Mouse (Mus musculus) megakaryocyte progenitor cell, adult 5-6 weeks (primary cell): ENCODE data around the gene Epc2. TPM values are rescaled to one million over a fixed set of nuclear protein-coding genes. Genes with fewer than 3 reads are reported as not detected.

Source experiments
- ATAC-seq: replicated peaks from 2 replicates; pipeline ENCODE4 v1.8.0; 2016; ENCODE audit warnings: mild to moderate bottlenecking, moderate TSS enrichment, inconsistent platforms; ENCODE audit not compliant: poor library complexity
- total RNA-seq, 2 experiments: library from RNA; stranded (forward) in 1 of 2; stranded (reverse) in 1 of 2; fragments of 157-497, 149-512 nt in 1 of 2; fragments of 200-1000 nt in 1 of 2; gene quantifications; 2 replicates each; pipeline versions ENCODE4 v1.2.3 to v1.2.4; 2015 to 2017

Gene Epc2
- total RNA-seq, 2 experiments from 2014 or later: 29.5 to 30.5 TPM

DNA sequence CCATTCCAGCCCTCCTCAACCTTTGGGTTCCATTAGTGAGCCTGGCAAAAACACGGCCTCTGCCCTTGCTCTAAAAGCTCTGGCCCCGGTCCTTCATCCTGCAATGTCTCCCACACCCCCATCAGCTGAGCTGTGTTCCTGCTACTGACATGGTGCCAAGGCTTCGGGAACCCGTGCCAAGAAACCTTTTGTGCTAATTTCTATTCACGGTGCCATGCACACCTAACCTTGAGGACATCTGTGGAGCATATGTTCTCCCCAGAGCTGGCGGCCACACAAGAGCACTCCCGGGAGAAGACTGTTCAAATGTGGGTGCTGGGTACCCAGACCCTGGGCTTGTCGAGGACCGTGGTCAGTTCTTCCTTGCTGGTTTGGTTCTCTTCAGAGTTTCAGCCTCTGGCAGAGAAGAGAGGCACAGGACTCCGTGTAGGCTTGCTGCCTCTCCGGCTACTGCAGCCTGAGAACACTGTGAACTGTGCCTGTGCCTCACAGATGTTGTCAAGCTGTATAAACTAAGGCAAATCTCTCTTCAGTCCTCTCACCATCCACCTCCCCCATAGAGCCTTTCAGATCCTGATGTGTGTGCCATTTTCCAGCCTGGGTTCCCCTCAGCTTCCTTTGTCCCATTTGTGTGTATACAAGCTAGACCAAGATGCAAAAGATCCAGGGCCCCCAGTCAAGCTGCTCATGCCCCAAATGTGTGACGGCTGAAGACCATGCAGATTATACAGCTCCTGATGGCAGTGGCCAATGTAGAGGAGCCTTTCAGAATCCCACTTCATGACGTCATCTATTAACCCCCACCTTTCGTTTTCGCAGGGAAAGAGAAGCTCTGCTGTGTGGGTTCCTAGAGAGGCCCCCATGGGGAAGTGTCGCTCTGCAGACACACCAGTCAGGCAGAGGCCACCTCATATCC, 118.8 kb downstream of the Epc2 start:
- ATAC-seq: peak; percentile 39; the same call in 1 of the 2 replicates

DNA sequence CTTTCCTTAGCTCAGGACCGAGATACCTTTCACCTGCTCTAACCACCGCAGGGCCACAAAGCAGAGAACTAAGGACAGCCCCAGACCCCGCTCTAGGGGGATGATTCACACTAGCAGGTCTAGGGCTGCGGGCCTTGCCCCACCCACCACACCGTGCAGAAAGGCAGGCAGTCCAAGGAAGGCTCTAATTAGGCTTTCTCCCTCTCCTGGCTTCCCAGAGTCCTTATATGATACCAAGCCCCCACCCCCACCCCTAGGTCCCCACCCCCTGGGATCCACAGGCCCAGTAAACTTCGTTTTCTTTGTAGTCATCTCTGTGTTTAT, 119.5 kb downstream of the Epc2 start:
- ATAC-seq: 0 out of 2 replicates have a peak, but pooled peaks have one; percentile 17

DNA sequence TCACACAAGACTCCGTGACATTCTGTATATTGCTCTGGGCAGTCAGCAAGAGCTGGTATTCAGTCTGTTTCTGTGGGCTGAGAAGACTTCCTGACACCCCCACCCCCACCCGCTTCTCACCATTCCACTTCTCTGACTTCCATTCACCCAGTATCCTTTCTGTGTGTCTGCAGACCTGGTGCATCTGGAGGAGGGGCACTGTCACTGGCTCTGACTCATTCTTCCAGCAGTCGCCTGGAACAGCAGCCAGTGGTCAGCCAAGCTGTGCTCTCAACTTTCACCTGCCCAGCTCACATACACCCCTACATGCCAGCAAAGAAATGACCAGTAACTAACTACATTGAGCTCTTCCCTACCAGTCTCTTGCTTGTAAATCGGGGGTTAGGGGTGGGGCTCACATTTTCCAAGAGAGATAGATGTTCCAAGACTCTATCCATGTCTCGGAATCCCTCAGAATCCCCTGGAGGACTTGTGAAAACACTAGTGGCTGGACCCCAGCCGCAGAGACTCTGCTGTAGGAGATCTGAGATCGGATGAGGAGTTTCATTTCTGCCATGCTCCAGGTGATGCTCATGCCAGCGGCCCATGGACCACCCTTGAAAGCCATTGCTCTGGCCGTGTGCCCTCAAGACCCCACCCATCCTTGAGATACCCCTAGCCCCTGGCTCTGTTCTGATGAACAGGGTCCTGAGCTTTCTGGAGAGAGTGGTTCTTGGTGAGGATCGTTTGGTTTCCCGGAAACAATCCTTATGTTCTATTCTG, 120.1 kb downstream of the Epc2 start:
- no peak for ATAC-seq

DNA sequence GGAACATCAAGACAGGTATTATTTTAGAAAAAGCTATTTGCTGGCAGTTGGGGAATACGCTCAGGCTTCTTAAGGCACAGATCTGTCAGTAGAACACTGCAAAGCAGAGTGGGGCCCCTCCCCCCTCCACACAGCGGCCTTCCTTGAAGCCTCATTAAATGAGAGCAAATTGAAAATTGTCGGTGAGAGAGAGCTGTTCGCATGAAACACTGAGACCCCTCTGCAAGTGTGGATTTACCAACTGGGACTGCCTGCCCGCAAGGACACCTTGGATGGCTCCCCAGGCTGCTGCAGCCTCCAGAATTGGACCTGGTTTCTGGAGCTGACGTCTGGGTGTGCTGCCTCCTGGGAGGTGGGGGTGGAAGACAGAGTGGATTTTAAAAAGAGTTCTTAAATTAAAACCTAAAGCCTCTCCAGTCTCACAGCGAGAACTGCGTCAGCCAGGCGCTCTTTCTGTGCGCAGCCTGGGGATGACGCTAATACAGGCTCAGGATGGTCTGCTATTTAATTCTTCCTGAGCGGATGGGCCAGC, 120.9 kb downstream of the Epc2 start:
- no peak for ATAC-seq

DNA sequence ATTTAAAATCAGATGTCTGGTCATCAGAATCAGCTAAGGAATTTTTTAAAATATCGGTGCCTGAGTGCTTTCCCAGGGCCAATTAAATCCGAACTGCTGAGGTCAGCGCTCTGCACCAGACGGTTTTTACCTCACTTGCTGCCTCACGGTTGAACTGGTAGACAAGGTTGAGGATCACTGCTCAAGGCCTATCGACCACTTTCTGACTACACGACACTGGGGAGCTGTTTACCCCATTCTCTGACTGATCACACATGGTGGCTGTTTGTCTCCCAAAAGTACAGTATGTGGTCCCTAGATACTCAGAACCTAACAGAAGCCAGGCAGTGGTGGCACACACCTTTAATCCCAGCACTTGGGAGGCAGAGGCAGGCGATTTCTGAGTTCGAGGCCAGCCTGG, 121.4 kb downstream of the Epc2 start:
- no peak for ATAC-seq

DNA sequence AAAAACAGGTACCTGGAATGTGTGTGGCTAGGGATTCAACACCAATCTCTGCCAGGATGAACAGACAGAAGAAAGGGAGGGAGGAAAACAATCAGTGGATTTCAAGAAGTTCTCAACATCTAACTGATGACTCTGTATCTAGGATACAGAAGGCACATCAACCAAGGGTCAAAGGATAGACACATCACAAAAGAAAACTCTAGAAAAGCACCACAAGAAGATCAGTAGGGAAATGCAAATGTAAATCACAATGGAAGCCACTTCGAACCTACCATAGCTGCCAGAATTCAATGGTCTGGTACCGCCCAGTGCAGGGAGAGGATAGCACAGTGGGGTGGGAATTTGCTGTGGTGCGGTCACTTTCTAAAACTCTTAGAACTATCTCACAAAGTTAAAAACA, 122.0 kb downstream of the Epc2 start:
- ATAC-seq: no peak

DNA sequence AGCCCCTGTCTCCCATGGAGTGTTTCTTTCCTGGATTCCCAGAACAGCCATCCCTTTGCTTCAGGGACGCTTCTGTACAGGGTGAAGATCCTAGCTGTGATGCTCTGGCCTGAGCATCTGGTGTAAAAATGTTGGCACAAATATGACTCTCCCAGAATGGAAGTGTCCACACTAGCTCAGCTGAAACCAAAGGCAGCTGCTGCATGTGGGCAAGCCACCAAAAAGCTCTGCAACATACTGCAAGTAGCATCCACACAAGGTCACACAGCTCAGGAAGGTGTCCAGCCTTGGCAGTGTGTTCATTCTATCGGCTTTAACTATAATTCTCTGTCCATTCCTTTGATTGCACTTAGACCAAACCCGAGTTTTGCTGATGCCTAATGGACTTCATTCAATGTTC, 129.3 kb downstream of the Epc2 start:
- ATAC-seq: no peak

DNA sequence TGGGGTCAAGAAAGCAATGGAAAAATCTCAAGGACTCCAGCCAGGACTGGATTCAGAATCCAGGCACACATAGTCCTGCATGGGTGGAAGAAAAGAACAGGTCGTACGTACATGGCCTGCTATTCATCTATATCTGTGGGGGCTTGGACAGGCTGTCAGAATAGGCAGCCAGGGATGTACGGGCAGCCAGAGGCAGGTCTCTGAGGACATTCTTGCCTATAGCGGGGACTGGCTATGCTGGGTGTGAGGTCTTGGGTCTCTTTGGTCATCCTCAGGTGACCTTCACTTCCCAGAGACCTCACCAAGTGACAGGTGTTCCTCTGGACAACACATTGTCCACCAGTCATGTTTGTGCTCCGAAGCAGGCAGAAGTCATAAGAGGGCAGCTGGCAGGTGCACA, 131.3 kb downstream of the Epc2 start:
- no peak for ATAC-seq

DNA sequence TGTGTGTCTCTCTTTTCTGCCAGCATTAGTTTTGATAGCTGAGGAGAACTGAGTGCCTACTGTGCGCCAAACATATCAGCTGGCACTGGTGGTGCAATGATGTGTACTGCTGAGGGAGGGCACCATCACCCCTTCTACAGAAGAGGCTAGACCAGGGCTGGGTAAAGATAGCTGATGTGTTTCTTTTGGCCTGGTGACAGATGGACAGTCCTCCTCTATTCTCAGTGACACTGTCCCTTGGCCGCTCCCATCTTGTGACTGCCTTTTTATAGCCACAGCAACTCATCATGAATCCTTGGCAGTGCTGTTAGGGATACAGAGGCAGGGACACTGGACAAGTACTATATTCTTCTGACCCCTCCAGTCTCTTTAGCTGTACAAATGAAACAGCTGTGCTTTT, 132.0 kb downstream of the Epc2 start:
- no peak for ATAC-seq

DNA sequence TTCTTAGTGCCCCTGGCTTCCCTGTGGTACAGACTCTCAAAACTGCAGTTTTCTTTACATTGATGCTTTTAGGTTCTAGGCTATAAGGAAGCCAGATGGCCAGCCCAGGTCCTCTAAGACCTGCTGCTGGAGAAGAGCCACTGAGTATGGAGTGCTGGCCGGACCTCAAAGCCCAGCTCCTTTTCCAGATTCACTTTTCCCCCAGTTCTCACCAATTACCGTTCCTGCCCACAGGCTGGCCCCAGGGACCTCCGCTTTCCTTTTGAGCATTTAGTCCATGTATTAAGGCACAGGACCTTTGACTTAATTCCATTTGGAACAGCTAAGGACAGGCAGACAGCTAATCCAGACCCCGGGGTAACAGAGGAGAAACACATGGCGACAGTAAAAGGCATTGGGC, 139.2 kb downstream of the Epc2 start:
- no peak for ATAC-seq

DNA sequence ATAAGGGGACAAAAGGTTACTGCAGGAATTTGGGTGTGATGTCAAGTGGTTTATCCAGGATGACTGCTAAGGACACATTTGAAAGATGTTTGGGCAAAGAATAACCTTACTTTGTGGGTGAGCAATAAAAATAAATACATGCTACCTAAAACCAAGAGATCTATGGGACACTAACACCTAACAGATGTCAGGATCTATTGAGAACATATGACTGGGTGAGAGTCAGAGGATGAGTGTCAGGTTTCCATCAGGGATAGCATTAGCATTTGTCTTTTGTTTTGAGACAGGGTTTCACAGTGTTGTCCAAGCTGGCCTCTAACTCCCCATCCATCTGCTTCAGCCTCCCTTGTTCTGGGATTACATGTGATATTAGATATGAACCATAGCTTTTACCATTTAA, 141.6 kb downstream of the Epc2 start:
- no peak for ATAC-seq

DNA sequence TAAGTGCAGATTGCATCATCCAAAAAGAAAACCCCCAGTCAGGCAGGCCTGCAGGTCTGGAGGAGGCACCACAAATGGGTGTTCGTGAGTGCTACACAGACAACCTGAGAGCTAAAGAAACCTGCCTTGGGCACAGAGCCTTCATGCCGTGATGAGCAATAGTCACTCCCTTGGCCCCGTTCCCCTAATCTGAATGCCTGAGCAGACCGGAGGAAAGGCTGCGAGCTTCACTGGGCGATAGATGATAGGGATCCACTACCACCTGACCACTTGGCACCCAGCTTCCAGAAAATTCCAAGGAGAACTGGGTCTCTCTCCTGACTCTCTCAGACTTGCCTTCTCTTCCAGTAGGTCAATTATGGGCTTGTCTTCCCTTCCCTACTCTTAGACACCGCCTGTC, 143.6 kb downstream of the Epc2 start:
- ATAC-seq: no peak

DNA sequence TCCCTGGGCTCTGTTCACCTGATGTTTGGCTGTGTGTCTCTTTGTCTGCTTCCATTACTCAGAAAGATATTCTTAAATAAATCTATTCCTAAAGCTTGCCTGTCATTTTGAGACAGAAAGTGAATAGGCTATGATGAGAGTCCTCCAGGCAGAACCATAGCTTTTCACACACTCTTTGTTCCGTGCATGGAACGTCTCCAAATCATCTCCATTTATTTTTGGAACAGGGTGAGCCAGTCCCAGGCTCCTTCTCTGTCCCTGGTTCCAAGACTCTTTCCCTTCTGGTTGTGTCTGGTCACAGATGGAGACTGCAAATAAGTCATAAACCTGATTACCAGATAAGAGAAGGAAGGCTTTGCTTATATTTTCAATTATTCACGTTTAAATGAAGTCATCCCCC, 145.0 kb downstream of the Epc2 start:
- no peak for ATAC-seq

DNA sequence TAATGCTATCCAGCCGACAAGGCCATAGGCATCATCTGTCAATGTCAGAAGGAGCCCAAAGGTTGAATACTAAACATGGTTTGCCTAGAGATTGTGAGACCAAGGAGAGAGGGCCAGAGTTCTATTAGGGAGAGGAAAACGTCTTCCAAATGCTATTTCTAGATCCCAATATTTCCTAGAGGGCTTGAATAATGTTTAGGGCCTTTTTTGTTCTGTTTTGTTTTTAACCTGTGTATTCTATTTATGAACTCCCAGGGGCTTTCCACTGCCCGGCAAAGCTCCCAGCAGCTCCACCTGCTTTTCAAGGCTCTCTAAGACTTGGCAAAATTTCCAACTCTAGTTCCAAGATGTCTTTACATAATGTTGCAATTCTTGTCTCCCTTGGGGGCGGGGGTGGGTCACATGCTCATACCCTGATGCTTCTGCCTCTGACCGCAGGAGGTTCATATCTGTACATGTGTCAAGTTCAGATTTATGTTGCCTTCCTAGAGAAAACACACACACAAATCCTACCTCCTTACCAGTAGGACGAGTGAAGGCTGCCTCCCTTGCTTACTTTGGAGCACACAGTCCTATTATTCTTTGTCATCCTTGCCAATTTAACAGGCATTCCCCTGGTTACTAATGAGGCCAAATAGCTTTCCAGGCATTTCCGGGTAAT, 148.9 kb downstream of the Epc2 start:
- no peak for ATAC-seq

Other genes with a start within 250 kb of the Epc2 start
- gene Kif5c, start 167.8 kb downstream of the Epc2 start, total RNA-seq (2015): not detected in 2 replicates
- gene Kif5c, start 167.8 kb downstream of the Epc2 start, total RNA-seq (2017): not detected in 2 replicates